Mouse (Mus musculus): ENCODE results near the gene Bend3. TPM values are rescaled to one million over a fixed set of nuclear protein-coding genes. Genes with fewer than 3 reads are reported as not detected.

The Bend3 gene
- total RNA-seq, 2 experiments from 2014 or later = 4.5 to 4.9 TPM

Other genes starting within 250 kb of the Bend3 start
- gene Gm9803, start 45.3 kb downstream of the Bend3 start, total RNA-seq (2021) = 1 to 10 TPM; 4.0 to 6.4 TPM
- gene 1700021F05Rik, start 62.2 kb downstream of the Bend3 start, total RNA-seq (2021) = 10 to 100 TPM; 44.3 to 45.1 TPM
- gene Cd24a, start 99.5 kb downstream of the Bend3 start, total RNA-seq (2021) = 10 to 100 TPM; 43.8 to 46.5 TPM

All from left cerebral cortex, postnatal 14 days (tissue).